Mouse (Mus musculus) CH12.LX (cell line): ENCODE measurements around the gene Hpf1. TPM values are rescaled to one million over a fixed set of nuclear protein-coding genes. Genes with fewer than 3 reads are reported as not detected.
A peak's percentile ranks its signal among the peaks of the same experiment; 100 is the strongest.

Experiments
- DNase-seq: peaks from one replicate; pipeline ENCODE4 v3.0.0-alpha.2; 2013; ENCODE audit errors: extremely low read depth
- H3K27ac ChIP-seq: 2 replicates; pipeline ENCODE4 v1.5.1; 2012; ENCODE audit warnings: low read depth, mild to moderate bottlenecking, control low read depth, moderate library complexity; ENCODE audit not compliant: insufficient read depth
- H3K27me3 ChIP-seq: replicated peaks from 2 replicates; pipeline ENCODE3; 2012; ENCODE audit warnings: inconsistent platforms
- H3K36me3 ChIP-seq, 2 experiments: replicated peaks in 1 of 2; 2 replicates each; pipeline versions ENCODE3 to v1.6.1; 2012; ENCODE audit warnings: inconsistent platforms in 1 of 2, low read length in 1 of 2, mild to moderate bottlenecking in 1 of 2, mixed read lengths in 1 of 2, moderate library complexity in 1 of 2; ENCODE audit not compliant: control insufficient read depth in 1 of 2, insufficient read depth in 1 of 2
- H3K4me1 ChIP-seq, 2 experiments: 2 replicates each; pipeline ENCODE4 v1.6.1; 2012; ENCODE audit warnings: inconsistent platforms in 1 of 2, moderate library complexity in 1 of 2; ENCODE audit not compliant: insufficient read depth in 2 of 2, control insufficient read depth in 1 of 2
- H3K4me2 ChIP-seq: 2 replicates; pipeline ENCODE4 v1.6.1; 2012; ENCODE audit warnings: low read depth, mild to moderate bottlenecking, control low read depth; ENCODE audit not compliant: poor library complexity, insufficient read depth, severe bottlenecking
- H3K4me3 ChIP-seq, 3 experiments: fragments of 150-350 bp in 1 of 3; sonication (generic) in 1 of 3; replicated peaks in 1 of 3; 2 replicates each; pipeline versions ENCODE3 to v1.5.1; 2011 to 2012; ENCODE audit warnings: low read depth in 2 of 3, low read length in 2 of 3, mild to moderate bottlenecking in 2 of 3, moderate library complexity in 2 of 3, control low read depth in 1 of 3, improper control_type of control experiment in 1 of 3, inconsistent platforms in 1 of 3, mixed read lengths in 1 of 3; ENCODE audit not compliant: poor library complexity in 1 of 3
- H3K79me2 ChIP-seq: replicated peaks from 2 replicates; pipeline ENCODE4 v1.6.1; 2012; ENCODE audit warnings: mild to moderate bottlenecking, moderate library complexity; ENCODE audit not compliant: control insufficient read depth, poor library complexity, insufficient read depth, severe bottlenecking; ENCODE audit errors: extremely low read depth
- H3K9ac ChIP-seq: 2 replicates; pipeline ENCODE4 v1.6.1; 2012; ENCODE audit warnings: low read depth, mild to moderate bottlenecking, control low read depth, moderate library complexity; ENCODE audit not compliant: insufficient read depth
- H3K9me3 ChIP-seq: replicated peaks from 2 replicates; pipeline ENCODE3; 2012; ENCODE audit warnings: low read length, inconsistent platforms, mixed read lengths
- BHLHE40 ChIP-seq: IDR thresholded peaks from 2 replicates; pipeline ENCODE4 v1.6.1; 2011; ENCODE audit warnings: mild to moderate bottlenecking, low read depth, low read length, improper control_type of control experiment
- CHD1 ChIP-seq: IDR thresholded peaks from 2 replicates; pipeline ENCODE4 v1.6.1; 2012; ENCODE audit warnings: low read depth, low read length, improper control_type of control experiment, inconsistent platforms
- CHD2 ChIP-seq: IDR thresholded peaks from 2 replicates; pipeline ENCODE4 v1.6.1; 2011; ENCODE audit warnings: low read length, improper control_type of control experiment
- CTCF ChIP-seq, 2 experiments: IDR thresholded peaks in 1 of 2; conservative IDR thresholded peaks in 1 of 2; 2 replicates each; pipeline ENCODE4 v1.5.1; 2011 to 2012; ENCODE audit warnings: low read depth in 2 of 2, low read length in 2 of 2, improper control_type of control experiment in 1 of 2, inconsistent platforms in 1 of 2, mild to moderate bottlenecking in 1 of 2, moderate library complexity in 1 of 2
- E2F4 ChIP-seq: IDR thresholded peaks from 2 replicates; pipeline ENCODE4 v1.6.1; 2011; ENCODE audit warnings: low read depth, low read length, improper control_type of control experiment; ENCODE audit not compliant: insufficient replicate concordance
- EP300 ChIP-seq: IDR thresholded peaks from 2 replicates; pipeline ENCODE4 v1.6.1; 2011; ENCODE audit warnings: low read length, improper control_type of control experiment
- JUN ChIP-seq: IDR thresholded peaks from 2 replicates; pipeline ENCODE4 v1.6.1; 2011; ENCODE audit warnings: low read depth, mild to moderate bottlenecking, low read length, improper control_type of control experiment, moderate library complexity; ENCODE audit not compliant: insufficient read depth
- JUND ChIP-seq: conservative IDR thresholded peaks from 2 replicates; pipeline ENCODE4 v1.6.1; 2011; ENCODE audit warnings: low read depth, low read length, improper control_type of control experiment
- KAT2A ChIP-seq: IDR thresholded peaks from 2 replicates; pipeline ENCODE4 v1.6.1; 2012; ENCODE audit warnings: low read length, improper control_type of control experiment, inconsistent platforms; ENCODE audit not compliant: insufficient replicate concordance
- MAZ ChIP-seq: IDR thresholded peaks from 2 replicates; pipeline ENCODE4 v1.6.1; 2012; ENCODE audit warnings: low read depth, mild to moderate bottlenecking, inconsistent platforms, low read length, improper control_type of control experiment, moderate library complexity
- MYC ChIP-seq: IDR thresholded peaks from 2 replicates; pipeline ENCODE4 v1.6.1; 2011; ENCODE audit warnings: low read depth, mild to moderate bottlenecking, improper control_type of control experiment, low read length
- NRF1 ChIP-seq: IDR thresholded peaks from 2 replicates; pipeline ENCODE4 v1.6.1; 2014; ENCODE audit warnings: low read depth, mild to moderate bottlenecking, inconsistent platforms, low read length, improper control_type of control experiment, moderate library complexity
- PAX5 ChIP-seq: IDR thresholded peaks from 2 replicates; pipeline ENCODE4 v1.6.1; 2012; ENCODE audit warnings: low read length, inconsistent platforms, mixed read lengths
- POLR2AphosphoS2 ChIP-seq: IDR thresholded peaks from 2 replicates; pipeline ENCODE4 v1.6.1; 2011; ENCODE audit warnings: low read depth, low read length, improper control_type of control experiment
- SMC3 ChIP-seq: IDR thresholded peaks from 2 replicates; pipeline ENCODE4 v1.6.1; 2011; ENCODE audit warnings: low read depth, low read length, improper control_type of control experiment
- TCF12 ChIP-seq: IDR thresholded peaks from 2 replicates; pipeline ENCODE4 v1.6.1; 2014; ENCODE audit warnings: low read depth, mild to moderate bottlenecking, inconsistent platforms, low read length, improper control_type of control experiment
- USF1 ChIP-seq: IDR thresholded peaks from 2 replicates; pipeline ENCODE4 v1.6.1; 2014; ENCODE audit warnings: low read depth, mild to moderate bottlenecking, inconsistent platforms, low read length, improper control_type of control experiment
- USF2 ChIP-seq: conservative IDR thresholded peaks from 2 replicates; pipeline ENCODE4 v1.6.1; 2011; ENCODE audit warnings: low read depth, low read length, improper control_type of control experiment
- ZC3H11A ChIP-seq: IDR thresholded peaks from 2 replicates; pipeline ENCODE4 v1.6.1; 2012; ENCODE audit warnings: low read depth, mild to moderate bottlenecking, inconsistent platforms, low read length, improper control_type of control experiment
- ZKSCAN1 ChIP-seq: IDR thresholded peaks from 2 replicates; pipeline ENCODE4 v1.6.1; 2012; ENCODE audit warnings: low read depth, inconsistent platforms, low read length, improper control_type of control experiment, borderline replicate concordance
- dilution Hi-C: fragments of 300-500 bp; cut with MboI; formaldehyde crosslinking; loops from 2 replicates; pipeline ENCODE4 v1.14.3; 2020; ENCODE audit warnings: low sequenced_read_pairs; ENCODE audit not compliant: extremely low pct_unique_long_range_greater_than_20kb, extremely low pct_ligation_motif_present
- in situ Hi-C: fragments of 300-500 bp; cut with MboI; formaldehyde crosslinking; loops from 3 replicates; pipeline ENCODE4 v1.14.3; 2019; ENCODE audit warnings: low sequenced_read_pairs, low pct_ligation_motif_present, low pct_unique_long_range_greater_than_20kb, mixed read lengths
- polyA plus RNA-seq: library from polyadenylated mRNA; unstranded; fragments of >175 nt; gene quantifications from 2 replicates; pipeline ENCODE4 v1.2.1, GENCODE M21; 2012; ENCODE audit warnings: low read depth; ENCODE audit not compliant: insufficient read length
- total RNA-seq, 2 experiments: library from RNA; depleted of rRNA; stranded (reverse); fragments of 300-350 nt in 1 of 2; fragments of >200 nt in 1 of 2; gene quantifications; 2 replicates each; pipeline ENCODE4 v1.2.3; 2012 to 2014

The Hpf1 gene
- total and polyA plus RNA-seq, 3 experiments = 76.1 to 132 (median 95.0) TPM

DNA sequence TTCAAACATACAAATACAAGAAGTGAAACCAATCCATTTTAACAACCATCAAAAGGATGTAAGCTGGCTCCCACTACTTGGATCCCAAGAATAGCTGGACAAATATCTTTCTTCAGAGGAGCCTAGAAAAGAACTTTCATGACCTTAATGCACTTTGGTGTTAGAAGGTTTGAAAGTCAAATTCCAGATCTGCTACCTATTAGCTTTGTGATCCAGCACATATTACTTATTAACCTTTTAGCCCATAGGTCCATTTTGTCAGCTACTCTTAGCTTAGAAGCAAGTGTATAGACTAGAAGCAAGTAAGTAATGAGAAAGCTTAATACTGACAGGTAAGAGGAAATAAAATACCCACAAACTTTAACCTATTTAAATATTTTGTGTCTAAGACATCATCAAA is 57.3 kb downstream of the Hpf1 start:
- DNase-seq = no peak
- Histone ChIP-seq H3K27ac (no peak overlapping the region), H3K4me2 (no peak overlapping the region), H3K4me3 (no peak overlapping the region), H3K9ac (no peak overlapping the region), H3K79me2 (peaks cover 26% of the 10 kb centered on the region), H3K4me1 (peaks cover 2 to 22% of the 10 kb centered on the region in 2 experiments), H3K27me3 (no peaks in the 10 kb centered on the region), H3K9me3 (no peaks in the 10 kb centered on the region), H3K36me3 (peaks cover 0 to 3% of the 10 kb centered on the region in 2 experiments)
- TF ChIP-seq JUND (no peak), BHLHE40 (no peak), CHD1 (no peak), E2F4 (no peak)
- dilution Hi-C loops = no loop called here
- in situ Hi-C loops = no loop called here

DNA sequence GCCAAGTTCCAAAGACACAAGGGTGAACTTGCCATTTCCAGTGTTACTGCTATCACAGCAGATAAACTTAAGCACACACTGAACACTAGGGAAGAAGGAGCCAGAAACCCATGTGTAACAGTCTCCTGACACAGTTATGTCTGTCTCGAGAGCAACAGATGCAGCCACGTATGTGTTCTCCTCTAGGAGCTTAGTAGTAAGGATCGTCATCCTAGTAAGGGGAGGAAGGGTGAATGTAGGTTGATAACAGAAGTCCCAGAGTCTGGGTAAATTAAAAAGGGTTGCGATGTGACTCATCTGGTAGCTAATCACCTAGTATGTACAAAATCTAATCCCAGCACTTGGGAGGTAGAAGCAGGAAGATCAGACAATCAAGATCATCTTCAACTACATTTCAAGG is 59.6 kb downstream of the Hpf1 start:
- Histone ChIP-seq H3K4me1 (peaks cover 2 to 26% of the 10 kb centered on the region in 2 experiments), H3K4me3 (no peak overlapping the region), H3K27me3 (no peaks in the 10 kb centered on the region), H3K79me2 (peaks cover 28% of the 10 kb centered on the region), H3K4me2 (no peak overlapping the region), H3K27ac (no peak overlapping the region), H3K9ac (no peak overlapping the region), H3K36me3 (peaks cover 0 to 3% of the 10 kb centered on the region in 2 experiments), H3K9me3 (no peaks in the 10 kb centered on the region)
- no peak for DNase-seq
- dilution Hi-C loops = no loop called here
- in situ Hi-C loops = no loop called here
- TF ChIP-seq EP300 = no peak
- no peak for TF ChIP-seq USF2
- TF ChIP-seq JUND = no peak
- no peak for TF ChIP-seq MAZ

- Histone ChIP-seq H3K27me3 (no peaks in the 10 kb centered on the region), H3K36me3 (peaks cover 0 to 3% of the 10 kb centered on the region in 2 experiments), H3K9me3 (no peaks in the 10 kb centered on the region), H3K9ac (no peak overlapping the region), H3K27ac (no peak overlapping the region), H3K4me3 (no peak overlapping the region), H3K4me1 (peaks cover 2 to 35% of the 10 kb centered on the region in 2 experiments), H3K4me2 (0 out of 2 replicates have a peak overlapping the region, but pooled peaks have one; percentile 7), H3K79me2 (peaks cover 33% of the 10 kb centered on the region)
- DNase-seq = peak; percentile 27
- TF ChIP-seq USF2 (no peak), POLR2AphosphoS2 (no peak), MYC (no peak), KAT2A (no peak), JUN (no peak), CTCF (conservative IDR thresholded peaks at IDR 0.05 in 1 of 2, IDR thresholded peaks at IDR 0.05 in 1 of 2; ENCODE audit: low read depth in 2 of 2, low read length in 2 of 2) (no peak), SMC3 (no peak), CHD2 (no peak), BHLHE40 (no peak), PAX5 (no peak), ZC3H11A (no peak), ZKSCAN1 (no peak), CHD1 (no peak), USF1 (no peak), NRF1 (no peak), TCF12 (no peak)
- in situ Hi-C loops = no loop called here
- dilution Hi-C loops = no loop called here
These were observed 61.1 kb downstream of the Hpf1 start for GRCm38 (mm10) chr8:60951271-60951670.
